Mouse (Mus musculus): Measurements from ENCODE around the gene Atrn. TPM values are rescaled to one million over a fixed set of nuclear protein-coding genes. Genes with fewer than 3 reads are reported as not detected.

The Atrn gene
- total RNA-seq, 2 experiments from 2014 or later, result 14.1 to 15.3 TPM

DNA sequence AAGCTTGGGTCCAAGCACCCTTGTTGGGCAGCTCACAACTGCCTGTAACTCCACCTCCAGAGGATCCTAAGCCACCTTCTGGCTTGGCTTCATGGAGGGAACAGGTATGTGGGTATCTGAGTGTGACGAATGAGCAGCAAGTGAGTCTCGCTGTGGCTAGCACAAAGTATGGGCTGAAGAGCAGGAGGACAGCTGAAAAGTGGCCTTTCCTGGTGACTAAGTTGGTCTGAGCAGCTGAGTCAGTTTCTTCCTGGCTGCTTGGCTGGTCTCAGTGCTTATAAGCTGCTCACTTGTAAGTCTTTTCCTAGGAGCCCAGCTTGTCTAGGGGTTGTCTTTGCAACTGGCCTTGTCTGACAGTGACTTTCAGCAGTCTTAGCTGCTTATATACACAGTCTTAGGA, 130.0 kb downstream of the Atrn start:
- H3K27ac ChIP-seq, result no peak overlapping the region
- intact Hi-C loops (cut with DNase I), result no loop called here
- DNase-seq, result no peak
- no peak overlapping the region for H3K4me3 ChIP-seq
- TF ChIP-seq CTCF (IDR thresholded peaks at IDR 0.05), result no peak

DNA sequence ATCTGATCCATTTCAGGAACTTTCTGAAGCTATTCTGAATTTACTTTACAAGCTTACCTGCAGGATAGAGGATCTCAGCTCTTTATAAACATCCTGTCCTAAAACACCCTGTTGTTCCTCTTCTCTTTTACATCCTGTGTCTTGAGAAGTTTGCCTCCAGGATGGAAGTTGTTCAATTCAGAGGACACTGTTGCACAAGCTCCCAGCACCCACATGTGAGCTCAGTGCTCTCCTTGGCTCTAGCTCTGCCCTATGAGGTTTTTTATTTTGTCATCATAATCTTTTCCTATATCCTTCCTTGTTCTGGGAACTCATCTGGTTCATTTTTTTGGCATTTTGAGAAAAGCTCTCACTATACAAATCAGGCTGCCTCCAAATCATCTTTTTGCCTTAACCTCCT, 130.5 kb downstream of the Atrn start:
- Histone ChIP-seq H3K4me3 (no peak overlapping the region), H3K27ac (peak overlapping the region; percentile 51; the same call in 1 of the 2 replicates)
- intact Hi-C loops (cut with DNase I), result no loop called here
- no peak for TF ChIP-seq CTCF (IDR thresholded peaks at IDR 0.05)
- DNase-seq, result no peak

DNA sequence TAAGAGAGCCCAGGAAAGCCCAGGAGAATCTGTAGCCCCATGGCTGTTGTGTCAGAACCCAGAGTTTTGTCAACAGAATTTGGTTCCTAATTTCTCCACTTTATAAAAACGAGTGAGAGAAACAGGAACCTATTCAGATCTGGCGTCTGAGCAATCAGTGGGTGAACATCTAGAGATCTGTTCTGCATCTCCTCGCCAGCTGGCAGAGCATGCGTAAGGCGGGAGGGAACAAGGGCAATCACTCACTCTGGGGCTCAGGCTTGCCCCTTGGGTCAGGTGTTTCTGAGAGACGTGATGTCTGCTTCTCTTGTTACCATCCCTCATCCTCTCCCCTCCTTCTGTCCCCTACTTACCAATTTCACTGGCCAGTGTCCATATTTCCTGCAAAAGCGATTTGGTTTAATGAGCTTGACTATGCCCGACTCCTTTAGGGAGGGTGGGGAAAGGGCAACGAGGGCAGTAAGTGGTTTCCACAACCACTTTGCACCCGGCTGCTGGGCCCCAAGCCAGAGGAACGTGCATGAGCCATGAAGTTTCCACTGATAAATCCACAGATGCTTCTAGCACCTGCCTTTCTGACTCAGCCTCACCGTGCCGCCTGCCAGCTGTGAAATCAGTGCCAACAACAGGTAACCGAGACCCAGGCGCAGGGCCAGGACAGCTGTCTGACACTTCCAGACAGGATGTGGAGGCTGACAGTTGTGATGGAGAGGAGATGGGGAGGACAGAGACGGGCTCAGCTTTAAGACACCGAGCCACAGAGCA, 131.1 kb downstream of the Atrn start:
- H3K27ac ChIP-seq, result peak overlapping the region; percentile 51
- no peak overlapping the region for H3K4me3 ChIP-seq
- intact Hi-C loops (cut with DNase I), result no loop called here
- peak; percentile 81 for DNase-seq
- no peak for TF ChIP-seq CTCF (IDR thresholded peaks at IDR 0.05)

DNA sequence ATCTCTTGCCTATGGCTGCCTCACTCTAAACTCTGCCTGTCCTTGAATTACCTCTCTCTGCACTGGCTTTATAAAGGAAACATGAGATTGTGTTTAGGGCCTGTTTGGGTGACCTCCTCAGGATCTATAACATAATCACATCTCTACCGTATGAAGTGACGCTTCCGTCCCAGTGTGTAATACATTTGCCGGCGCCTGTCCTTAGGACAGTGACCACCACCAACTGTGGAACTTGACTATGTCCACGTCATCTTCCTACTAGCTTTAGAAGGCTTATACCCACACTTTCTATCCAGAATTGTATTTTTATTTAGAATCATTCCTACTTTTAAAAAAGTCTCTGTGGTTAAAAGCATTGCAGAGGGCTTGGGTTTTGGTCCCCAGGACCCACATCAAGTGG, 131.9 kb downstream of the Atrn start:
- Histone ChIP-seq H3K27ac (0 out of 2 replicates have a peak overlapping the region, but pooled peaks have one; percentile 24), H3K4me3 (no peak overlapping the region)
- intact Hi-C loops (cut with DNase I), result no loop called here
- no peak for TF ChIP-seq CTCF (IDR thresholded peaks at IDR 0.05)
- no peak for DNase-seq

DNA sequence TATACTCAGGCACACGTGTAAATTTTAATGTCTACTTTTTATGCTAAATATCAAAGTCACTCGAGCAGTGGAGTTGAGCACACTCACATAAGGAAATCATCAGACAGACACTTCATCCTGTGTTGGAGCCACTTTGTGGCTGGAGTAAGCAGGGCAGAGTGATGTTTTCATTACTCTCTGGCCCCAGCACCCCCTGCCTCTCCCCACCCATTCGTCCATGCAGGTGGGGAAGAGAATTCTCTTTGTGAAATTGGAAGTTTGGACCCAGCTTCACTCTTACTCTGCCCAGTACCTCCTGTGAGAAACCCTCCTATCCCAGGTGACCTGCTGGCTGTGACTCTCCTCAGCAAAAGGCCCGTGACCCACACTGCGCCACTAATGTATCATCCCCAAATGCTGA, 132.4 kb downstream of the Atrn start:
- Histone ChIP-seq H3K4me3 (no peak overlapping the region), H3K27ac (no peak overlapping the region)
- DNase-seq, result no peak
- no peak for TF ChIP-seq CTCF (IDR thresholded peaks at IDR 0.05)
- intact Hi-C loops (cut with DNase I), result no loop called here

DNA sequence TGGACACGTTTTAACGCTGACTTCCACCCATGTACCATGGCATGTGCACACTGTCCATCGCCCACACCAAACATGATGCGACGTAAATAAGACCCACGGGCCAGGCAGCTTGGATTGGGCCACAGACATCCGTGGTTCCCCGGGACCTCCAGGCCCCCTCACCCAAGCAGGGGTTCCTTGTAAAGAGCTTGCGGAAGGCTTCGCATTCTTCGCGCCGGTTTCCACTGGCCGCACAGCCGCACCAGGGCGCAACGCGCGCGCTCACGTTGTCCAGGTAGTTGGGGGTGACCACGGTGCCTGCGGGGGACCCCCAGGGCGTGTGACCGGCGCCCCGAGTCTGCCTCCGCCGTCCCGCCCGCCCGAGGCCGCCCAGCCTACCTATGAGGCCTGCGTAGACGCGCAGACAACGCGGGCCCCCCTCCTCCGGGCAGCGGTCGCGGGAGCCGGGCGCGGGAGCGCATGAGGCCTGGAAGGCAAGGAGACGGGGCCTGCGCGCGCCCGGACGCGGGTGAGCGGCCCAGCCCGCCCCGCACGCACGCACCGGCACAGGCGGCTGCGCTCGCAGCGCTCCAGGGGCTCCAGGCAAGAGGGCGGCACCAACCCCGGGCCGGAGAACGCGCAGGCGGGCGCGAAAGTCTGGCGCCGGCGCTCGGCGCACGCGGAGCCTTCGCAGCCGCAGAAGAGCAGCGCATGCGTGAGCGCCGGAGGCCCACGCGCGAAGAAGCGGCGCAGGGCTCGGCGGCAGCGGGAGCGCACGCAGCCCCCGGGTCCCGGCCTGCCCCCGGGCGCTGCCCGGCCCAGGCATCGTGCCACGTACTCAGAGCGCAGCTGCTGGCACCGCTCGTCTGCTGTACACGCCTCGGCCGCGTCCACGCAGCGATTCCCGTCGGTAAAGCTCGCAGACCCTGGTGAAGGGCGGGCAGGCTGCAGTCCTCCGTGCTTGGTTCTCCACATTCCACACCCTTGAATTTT, 134.8 kb downstream of the Atrn start:
- H3K4me3 ChIP-seq, result peak overlapping the region; percentile 74
- intact Hi-C loops (cut with DNase I), result no loop called here
- DNase-seq, result peak; percentile 66
- no peak for TF ChIP-seq CTCF (IDR thresholded peaks at IDR 0.05)
- peak overlapping the region; percentile 51 for H3K27ac ChIP-seq

DNA sequence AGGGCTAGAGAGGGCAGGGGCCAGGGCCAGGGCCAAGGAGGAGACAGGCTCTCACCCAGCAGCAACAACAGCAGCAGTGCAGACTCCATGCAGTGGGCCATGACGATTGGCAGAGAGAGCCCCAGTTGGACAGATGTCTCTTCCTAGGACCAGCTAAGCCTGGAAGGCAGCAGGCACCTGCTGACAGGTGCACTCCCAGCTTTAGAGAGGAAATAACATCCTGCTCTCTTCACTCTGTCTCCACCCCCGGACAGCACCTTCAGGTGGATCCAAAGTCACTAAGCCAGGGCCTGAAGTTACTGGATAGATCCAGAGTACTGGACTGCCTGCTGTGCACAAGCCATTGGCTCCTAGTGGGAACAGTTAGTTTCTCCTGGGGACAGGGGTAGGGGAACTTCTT, 136.7 kb downstream of the Atrn start, which contains the start of gene Gfra4:
Gfra4 (minus strand) TSS at position 101 of the 400 bp plus-strand sequence.
- intact Hi-C loops (cut with DNase I), result no loop called here
- no peak for TF ChIP-seq CTCF (IDR thresholded peaks at IDR 0.05)
- Histone ChIP-seq H3K27ac (no peak within 1 kb of the TSS), H3K4me3 (no peak within 1 kb of the TSS; the same call in 1 of the 2 replicates)
- no peak for DNase-seq

DNA sequence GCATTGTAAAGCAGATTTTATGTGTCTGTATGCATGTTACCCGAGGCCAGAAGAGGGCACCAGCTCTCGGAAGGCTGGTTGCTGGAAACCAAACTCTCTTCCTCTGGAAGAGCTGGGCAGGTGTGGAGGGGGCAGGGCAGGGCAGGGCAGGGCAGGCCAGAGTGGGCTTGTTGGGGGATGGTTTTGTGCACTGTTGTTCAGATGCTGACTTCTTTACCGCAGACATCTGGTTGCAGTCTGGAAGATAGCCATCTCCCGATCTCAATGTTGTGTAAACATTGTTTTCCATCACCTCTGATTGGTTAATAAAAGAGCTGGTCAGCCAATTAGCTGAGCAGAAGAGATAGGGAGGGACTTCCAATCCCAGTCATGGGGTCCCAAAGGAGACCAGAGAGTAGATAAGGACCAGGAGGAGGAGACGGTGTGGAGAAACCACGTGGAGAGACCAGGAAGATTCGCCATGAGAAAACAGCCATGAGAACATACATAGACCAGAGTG, 138.1 kb downstream of the Atrn start:
- Histone ChIP-seq H3K4me3 (no peak overlapping the region), H3K27ac (no peak overlapping the region)
- TF ChIP-seq CTCF (IDR thresholded peaks at IDR 0.05), result no peak
- no peak for DNase-seq
- intact Hi-C loops (cut with DNase I), result no loop called here

DNA sequence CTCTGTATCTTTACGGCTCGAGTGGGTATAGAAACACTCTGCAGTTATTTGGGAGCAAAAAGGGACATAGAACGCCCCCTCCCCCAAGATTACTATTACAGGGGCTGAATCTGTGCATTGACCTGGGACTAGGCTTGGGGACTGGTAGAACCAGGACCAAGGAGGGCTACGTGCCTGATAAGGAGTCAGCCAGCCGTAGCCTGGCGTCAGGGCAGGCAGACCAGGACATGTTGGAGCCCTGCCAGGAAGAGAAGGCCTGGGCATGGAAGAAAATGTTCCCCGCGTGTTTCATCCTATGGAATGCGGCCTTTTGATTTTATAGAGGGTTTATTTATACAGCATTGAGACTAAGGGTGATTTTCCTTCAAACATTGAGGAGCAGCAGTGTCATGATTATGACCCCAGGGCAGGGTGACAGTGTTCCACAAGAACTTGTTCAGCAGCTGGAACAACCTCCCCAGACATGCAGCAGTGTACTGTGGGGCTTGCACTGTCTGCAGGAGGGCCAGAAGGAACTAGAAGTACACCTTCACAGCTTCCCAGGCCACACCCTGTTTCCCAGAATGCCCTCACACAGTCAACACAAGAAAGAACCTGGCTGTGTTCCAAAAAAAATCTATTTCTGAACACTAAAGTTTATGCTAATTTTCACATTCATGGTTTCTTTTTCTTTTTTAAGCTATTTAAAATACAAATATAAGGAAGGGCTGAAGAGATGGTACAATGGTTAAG, 138.9 kb downstream of the Atrn start:
- H3K27ac ChIP-seq, result no peak overlapping the region
- no peak for DNase-seq
- H3K4me3 ChIP-seq, result no peak overlapping the region
- intact Hi-C loops (cut with DNase I), result no loop called here
- TF ChIP-seq CTCF (IDR thresholded peaks at IDR 0.05), result no peak

DNA sequence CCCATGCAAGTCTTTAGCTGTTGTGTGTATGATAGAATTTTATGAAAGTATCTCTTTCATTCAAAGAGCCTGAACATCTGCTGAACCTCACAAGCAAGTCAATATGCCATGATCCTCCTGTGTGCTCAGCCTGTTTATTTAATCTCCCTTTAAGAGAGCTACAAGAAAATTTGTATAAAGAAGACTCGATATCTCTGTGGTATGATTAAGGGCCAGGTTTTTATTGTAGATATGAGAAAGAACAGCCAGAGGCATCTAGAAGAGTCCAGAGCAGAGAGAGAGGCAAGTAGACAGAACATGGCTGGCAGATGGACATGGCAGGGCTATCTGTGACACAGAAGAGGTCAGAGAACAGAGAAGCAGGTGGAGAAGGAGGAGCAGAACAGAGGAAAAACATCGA, 139.7 kb downstream of the Atrn start:
- Histone ChIP-seq H3K4me3 (no peak overlapping the region), H3K27ac (no peak overlapping the region)
- TF ChIP-seq CTCF (IDR thresholded peaks at IDR 0.05), result no peak
- intact Hi-C loops (cut with DNase I), result no loop called here
- no peak for DNase-seq

DNA sequence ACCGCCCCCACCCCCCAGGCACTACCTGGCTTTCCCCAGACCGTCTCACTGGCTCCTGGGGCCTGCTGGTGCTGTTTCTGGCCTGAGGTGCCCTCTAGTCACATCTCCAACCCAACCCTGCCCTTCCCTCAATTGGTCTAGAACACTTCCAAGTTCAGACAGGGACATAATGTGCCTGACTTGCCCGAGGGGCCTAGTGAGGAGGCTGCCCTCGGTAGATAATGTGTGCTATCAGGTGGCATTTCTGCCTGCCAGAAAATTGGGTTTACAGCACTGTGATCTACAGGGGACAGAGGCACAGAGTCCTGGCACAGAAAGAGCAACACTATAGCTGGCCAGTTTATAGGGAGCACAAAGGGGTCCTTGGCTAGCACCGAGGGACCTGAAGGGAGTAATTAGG, 145.7 kb downstream of the Atrn start:
- no peak for TF ChIP-seq CTCF (IDR thresholded peaks at IDR 0.05)
- DNase-seq, result no peak
- Histone ChIP-seq H3K27ac (no peak overlapping the region), H3K4me3 (no peak overlapping the region)
- intact Hi-C loops (cut with DNase I), result no loop called here

DNA sequence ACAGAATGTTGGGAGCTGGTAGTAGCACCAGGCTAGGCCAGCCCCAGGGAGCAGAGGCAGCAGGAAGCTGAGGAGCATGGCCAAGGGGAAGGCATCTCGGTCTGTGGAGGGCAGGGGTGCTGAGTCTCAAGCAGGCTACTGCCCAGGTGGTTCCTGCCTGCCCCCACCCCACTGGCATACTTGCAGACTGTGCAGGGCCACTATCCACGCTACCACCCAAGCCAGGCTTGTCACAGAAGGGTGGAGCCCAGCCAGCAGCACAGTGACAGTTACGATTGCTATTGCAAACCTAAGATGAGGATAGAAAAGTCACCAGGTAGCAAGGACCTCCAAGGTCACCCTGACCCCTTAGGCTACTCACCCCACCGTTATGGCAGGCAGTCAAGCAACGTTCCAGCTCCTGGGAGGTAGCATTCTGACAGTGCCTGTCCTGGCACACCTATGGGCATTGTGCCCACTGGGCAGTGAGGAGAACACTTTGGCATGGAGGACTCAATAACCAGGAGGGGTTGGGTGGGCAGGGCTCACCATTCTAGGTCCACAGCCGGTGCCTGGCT, 146.6 kb downstream of the Atrn start:
- Histone ChIP-seq H3K27ac (no peak overlapping the region), H3K4me3 (no peak overlapping the region)
- TF ChIP-seq CTCF (IDR thresholded peaks at IDR 0.05), result no peak
- no peak for DNase-seq
- intact Hi-C loops (cut with DNase I), result no loop called here

Measured in gastrocnemius, adult 2 months (tissue).